Mouse (Mus musculus): ENCODE results near the gene Galns.

- TF ChIP-seq POLR2A (IDR thresholded peaks at IDR 0.05; ENCODE audit: borderline replicate concordance, extremely low read depth, insufficient read depth, insufficient read length, poor library complexity, severe bottlenecking) (no peak), CTCF (IDR thresholded peaks at IDR 0.05; ENCODE audit: borderline replicate concordance, extremely low read depth, insufficient read depth, insufficient read length) (no peak)
Measured at GRCm38 (mm10) chr8:122574264-122574663, 37.0 kb downstream of the Galns start.
